ENCODE assay signal across 8 mouse cellular contexts in genomic region chr9:108753326-108753725, GRCm38 (mm10). TPM values are rescaled to one million over a fixed set of nuclear protein-coding genes. Genes with fewer than 3 reads are reported as not detected.
DNase-seq lines count a peak whose midpoint lies in the region; ATAC-seq and TF ChIP-seq lines count a peak whose summit lies in the region.

No protein-coding gene starts in this region.

- no peaks in the 10 kb centered on the region for H3K27me3 ChIP-seq in heart, embryonic 12.5 days (replicated peaks)
- H3K27me3 ChIP-seq in MEL (ENCODE audit: control insufficient read depth in 1 of 2, insufficient read depth in 2 of 2, low read length in 2 of 2), result 0 out of 4 replicates have a peak, but pooled peaks cover 0 to 1% of the 10 kb centered on the region in 2 experiments

- peak; percentile 70 to 85 (median 75) for TF ChIP-seq CTCF in MEL (IDR thresholded peaks at IDR 0.05 in 2 of 3, conservative IDR thresholded peaks at IDR 0.05 in 1 of 3; ENCODE audit: control insufficient read depth in 1 of 3, insufficient read depth in 1 of 3, low read depth in 2 of 3, low read length in 3 of 3, poor library complexity in 1 of 3, severe bottlenecking in 1 of 3)
- peak; percentile 93 for TF ChIP-seq CTCF in gastrocnemius, adult 2 months (IDR thresholded peaks at IDR 0.05)

- H3K4me1 ChIP-seq in heart, embryonic 12.5 days (replicated peaks), result peaks cover 12% of the 10 kb centered on the region
- no peaks in the 10 kb centered on the region for H3K4me1 ChIP-seq in MEL (ENCODE audit: control insufficient read depth in 1 of 2, insufficient read depth in 2 of 2, low read length in 2 of 2)

- no peak overlapping the region for H3K9ac ChIP-seq in heart, embryonic 12.5 days
- no peak overlapping the region for H3K9ac ChIP-seq in MEL (ENCODE audit: control insufficient read depth, low read depth, low read length, poor library complexity, severe bottlenecking)

- 68% methylated on average over 9 of the region's 9 CpGs for WGBS in heart, embryonic 12.5 days

- DNase-seq in heart, adult 18-20 months, result peak; percentile 66 to 81
- peak; percentile 36 for DNase-seq in MEL (ENCODE audit: low read depth, low spot score)
- DNase-seq in cerebellum, adult 18-20 months, result peak; percentile 75 to 85
- DNase-seq in gastrocnemius, adult 2 months, result peak; percentile 77
- DNase-seq in layer of hippocampus, adult 9-10 months (ENCODE audit: low spot score), result peak; percentile 32
- DNase-seq in lung, postnatal 4 days, result peak; percentile 61 to 67
- DNase-seq in telencephalon, adult 2 months (ENCODE audit: low read depth, low spot score), result peak; percentile 46

- H3K4me2 ChIP-seq in heart, embryonic 12.5 days, result no peak overlapping the region

- H3K36me3 ChIP-seq in heart, embryonic 12.5 days, result no peaks in the 10 kb centered on the region
- H3K36me3 ChIP-seq in MEL (ENCODE audit: control insufficient read depth in 1 of 2, insufficient read depth in 2 of 2, low read length in 2 of 2), result no peaks in the 10 kb centered on the region; a peak in 1 of 4 replicates

- TF ChIP-seq EP300 in MEL (IDR thresholded peaks at IDR 0.05; ENCODE audit: low read depth in 1 of 2, low read length in 2 of 2), result no peak

- peak; percentile 57 for TF ChIP-seq RAD21 in MEL (IDR thresholded peaks at IDR 0.05; ENCODE audit: low read depth, low read length)

- intact Hi-C loops in gastrocnemius, adult 2 months (cut with DNase I), result loop anchor here (2.0 to 5.0 kb wide), 2 partner anchors 65 to 184 kb away; partner anchors contain the start of gene Uqcrc1

- H3K79me2 ChIP-seq in MEL (ENCODE audit: control insufficient read depth, insufficient read depth, low read length, poor library complexity), result no peaks in the 10 kb centered on the region

- H3K27ac ChIP-seq in heart, embryonic 12.5 days (ENCODE audit: poor library complexity, severe bottlenecking), result no peak overlapping the region
- H3K27ac ChIP-seq in MEL (ENCODE audit: control insufficient read depth, low read depth, low read length), result no peak overlapping the region
- H3K27ac ChIP-seq in gastrocnemius, adult 2 months, result no peak overlapping the region

- H3K4me3 ChIP-seq in heart, embryonic 12.5 days, result no peak overlapping the region
- H3K4me3 ChIP-seq in MEL (ENCODE audit: control insufficient read depth in 1 of 2, insufficient read depth in 1 of 2, low read depth in 2 of 2, low read length in 2 of 2), result no peak overlapping the region
- peak overlapping the region; percentile 19; the same call in 1 of the 2 replicates for H3K4me3 ChIP-seq in gastrocnemius, adult 2 months

- no peak for TF ChIP-seq POLR2A in MEL (IDR thresholded peaks at IDR 0.05; ENCODE audit: control insufficient read depth in 1 of 2, insufficient read depth in 1 of 2, low read depth in 1 of 2, low read length in 2 of 2, poor library complexity in 1 of 2)

- no peak for ATAC-seq in heart, embryonic 12.5 days (ENCODE audit: insufficient number of reproducible peaks, low FRiP score)

- H3K9me3 ChIP-seq in heart, embryonic 12.5 days (replicated peaks), result no peaks in the 10 kb centered on the region
- H3K9me3 ChIP-seq in MEL (replicated peaks; ENCODE audit: insufficient read depth, low read length), result no peaks in the 10 kb centered on the region

TF ChIP-seq in MEL, 35 proteins besides CTCF, POLR2A, EP300 and RAD21:
- no peak for TF ChIP-seq HCFC1 (IDR thresholded peaks at IDR 0.05; ENCODE audit: low read depth, low read length)
- TF ChIP-seq ZC3H11A (IDR thresholded peaks at IDR 0.05; ENCODE audit: low read depth, low read length), result peak; percentile 46
- peak; percentile 54 for TF ChIP-seq SMC3 (IDR thresholded peaks at IDR 0.05; ENCODE audit: low read depth, low read length)
- TF ChIP-seq ETS1 (IDR thresholded peaks at IDR 0.05; ENCODE audit: low read depth, low read length), result no peak
- TF ChIP-seq MYB (IDR thresholded peaks at IDR 0.05; ENCODE audit: low read depth, low read length), result no peak
- TF ChIP-seq MXI1 (IDR thresholded peaks at IDR 0.05; ENCODE audit: low read depth, low read length), result no peak
- TF ChIP-seq SIN3A (IDR thresholded peaks at IDR 0.05; ENCODE audit: low read length), result no peak

RNA-seq across cellular contexts. Expression of gene Ip6k2, which starts 30.3 kb away (rescaled TPM):
- total RNA-seq in heart, adult 18-20 months (2021), result 10 to 100 TPM; 16.7 to 24.8 TPM
- polyA plus RNA-seq in heart, embryonic 12.5 days (2016; fragmentation: Nextera tagmentation; extraction: Ambion mirVana), result 45.1 and 47.7 TPM in 2 replicates
- total RNA-seq in MEL (2012; rRNA removed), result 21.3 and 25.1 TPM in 2 replicates
- polyA plus RNA-seq in MEL (2012; ENCODE audit: insufficient read depth in 1 of 2, insufficient read length in 2 of 2, low read depth in 1 of 2, low replicate concordance in 2 of 2, missing spikeins in 1 of 2), result 10 to 100 TPM in 1 of 2 experiments, not detected in 1; 33.7 TPM
- total RNA-seq in gastrocnemius, adult 2 months (2021), result 10 to 100 TPM; 16.0 to 16.7 TPM

RNA-seq across cellular contexts. Expression of gene Nckipsd, which starts 54.8 kb away (rescaled TPM):
- 1 to 10 TPM; 8.6 to 9.6 TPM for total RNA-seq in heart, adult 18-20 months (2021)
- polyA plus RNA-seq in heart, embryonic 12.5 days (2016; fragmentation: Nextera tagmentation; extraction: Ambion mirVana), result 8.9 and 9.2 TPM in 2 replicates
- 3.9 and 6.6 TPM in 2 replicates for total RNA-seq in MEL (2012; rRNA removed)
- 10 to 100 TPM in 1 of 2 experiments, not detected in 1; 10.3 TPM for polyA plus RNA-seq in MEL (2012; ENCODE audit: insufficient read depth in 1 of 2, insufficient read length in 2 of 2, low read depth in 1 of 2, low replicate concordance in 2 of 2, missing spikeins in 1 of 2)
- total RNA-seq in gastrocnemius, adult 2 months (2021), result 1 to 10 TPM; 3.6 to 5.3 TPM
